Mouse (Mus musculus) cerebellum, adult 9-10 months (tissue): ENCODE results near the gene Kcne1l.

Experiments
- DNase-seq: peaks from one replicate; pipeline ENCODE4 v3.0.0; 2022

Gene Kcne1l

GRCm38 (mm10) chrX:142305869-142306581 lies at the start of gene Kcne1l:
Kcne1l (minus strand) TSS chrX:142306294.
- no peak for DNase-seq

GRCm38 (mm10) chrX:142336207-142336606 lies 30.1 kb upstream of the Kcne1l start:
- DNase-seq, result no peak

- no peak for DNase-seq
These were observed 29.4 kb upstream of the Kcne1l start for GRCm38 (mm10) chrX:142335502-142335901.

- no peak for DNase-seq
These were observed 19.7 kb upstream of the Kcne1l start for GRCm38 (mm10) chrX:142325760-142326159.

DNA sequence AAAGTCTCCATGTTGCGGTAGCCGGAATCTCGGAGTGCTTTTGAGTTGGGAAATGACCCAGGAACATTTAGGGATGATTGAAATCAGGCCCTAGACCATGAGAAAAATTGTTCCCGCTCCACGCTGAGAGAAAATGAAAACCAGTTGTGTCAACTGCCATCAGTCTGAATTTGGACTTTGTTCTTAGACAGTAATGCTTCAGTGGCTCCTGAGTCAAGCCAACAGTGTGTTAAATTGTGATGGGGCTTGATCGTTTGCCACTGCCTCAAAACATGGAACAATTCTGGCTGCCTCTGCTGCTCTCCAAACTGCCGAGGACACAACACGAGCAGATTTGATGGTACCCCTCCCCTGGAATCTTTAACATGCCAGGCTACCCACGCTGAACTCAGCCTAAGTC lies 10.0 kb upstream of the Kcne1l start:
- no peak for DNase-seq

DNA sequence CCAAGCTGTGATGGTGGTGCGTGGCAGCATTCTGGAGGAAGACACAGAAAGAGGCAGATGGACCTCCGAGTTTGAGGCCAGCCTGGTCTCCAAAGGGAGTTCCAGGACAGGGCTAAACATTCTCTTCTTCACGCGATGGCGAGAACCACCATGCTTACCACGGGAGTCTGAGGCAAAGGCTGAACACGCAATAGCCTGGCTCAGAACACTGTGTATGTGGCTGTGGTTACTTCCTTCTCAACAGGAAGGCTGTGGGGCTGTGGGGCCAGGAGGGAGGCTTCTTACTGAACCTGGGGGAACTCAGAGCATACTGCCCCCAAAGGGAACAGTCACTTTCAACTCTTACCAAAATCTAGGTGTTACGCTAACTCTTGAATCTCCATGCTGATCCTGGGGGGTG lies 9.2 kb upstream of the Kcne1l start:
- no peak for DNase-seq

- DNase-seq, result peak; percentile 90
These were observed 8.4 kb upstream of the Kcne1l start for GRCm38 (mm10) chrX:142314307-142315024.

DNA sequence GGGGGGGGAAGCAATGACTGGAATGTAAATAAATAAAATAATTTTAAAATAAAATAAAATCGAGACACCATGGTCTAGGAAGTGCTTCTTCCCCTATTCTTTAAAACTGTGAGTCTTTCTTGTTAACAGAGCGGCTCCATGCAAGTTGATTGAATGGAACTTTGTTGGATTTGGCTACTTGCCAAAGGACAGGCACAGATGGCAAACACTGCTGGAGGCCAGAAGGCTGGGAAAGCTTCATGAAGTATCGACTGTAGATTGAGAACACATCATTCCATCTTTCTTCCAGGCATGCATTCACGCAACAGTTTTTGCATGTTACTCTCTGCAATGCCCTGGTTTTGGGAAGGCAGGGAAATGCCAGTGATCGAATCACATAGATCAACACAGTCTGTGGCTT lies 4.3 kb upstream of the Kcne1l start:
- DNase-seq, result peak; percentile 64

GRCm38 (mm10) chrX:142305010-142305868 lies 855 bp downstream of the Kcne1l start:
- no peak for DNase-seq

- no peak for DNase-seq
These were observed 1.5 kb downstream of the Kcne1l start for GRCm38 (mm10) chrX:142304592-142304991.

DNA sequence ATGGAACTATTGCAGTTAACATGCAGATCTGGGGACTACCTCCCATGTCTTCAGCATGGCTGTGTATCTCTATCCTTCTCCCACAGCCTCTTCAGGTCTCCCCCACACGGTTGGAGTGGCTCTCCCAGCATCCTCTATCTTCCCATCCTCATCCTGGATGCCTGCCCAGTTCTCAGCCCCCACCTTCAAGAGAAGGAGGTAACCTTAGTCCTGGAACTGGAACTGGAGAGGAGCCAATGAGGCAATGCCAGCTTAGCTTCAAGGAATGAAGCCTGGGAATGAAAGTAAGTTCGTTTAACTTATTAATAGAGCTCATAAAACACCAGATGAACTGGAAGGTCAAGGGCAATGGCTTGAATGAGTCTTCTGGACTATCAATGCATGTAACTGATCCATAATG lies 2.6 kb downstream of the Kcne1l start:
- DNase-seq, result no peak

DNA sequence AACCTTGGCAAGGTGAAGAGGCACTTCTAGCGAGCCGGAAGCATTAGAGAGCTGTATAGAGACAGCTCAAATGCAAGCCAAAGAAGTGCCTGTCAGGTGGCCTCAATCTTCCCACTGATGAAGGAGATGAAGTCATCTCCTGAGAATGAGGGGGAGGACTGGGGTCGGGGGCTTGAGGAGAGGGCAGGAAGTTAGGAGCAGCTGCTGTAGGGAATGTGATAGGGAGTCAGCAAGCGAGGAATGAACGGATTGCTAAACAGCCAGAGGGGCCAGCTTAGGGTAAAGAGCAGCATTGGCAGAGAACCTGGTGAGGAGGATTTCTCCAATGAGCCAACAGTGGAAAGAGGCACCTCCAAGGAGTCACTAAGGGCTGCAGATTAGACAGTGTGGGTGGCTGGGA lies 20.2 kb downstream of the Kcne1l start:
- DNase-seq, result no peak

- no peak for DNase-seq
These were observed 29.5 kb downstream of the Kcne1l start for GRCm38 (mm10) chrX:142276573-142276972.

DNA sequence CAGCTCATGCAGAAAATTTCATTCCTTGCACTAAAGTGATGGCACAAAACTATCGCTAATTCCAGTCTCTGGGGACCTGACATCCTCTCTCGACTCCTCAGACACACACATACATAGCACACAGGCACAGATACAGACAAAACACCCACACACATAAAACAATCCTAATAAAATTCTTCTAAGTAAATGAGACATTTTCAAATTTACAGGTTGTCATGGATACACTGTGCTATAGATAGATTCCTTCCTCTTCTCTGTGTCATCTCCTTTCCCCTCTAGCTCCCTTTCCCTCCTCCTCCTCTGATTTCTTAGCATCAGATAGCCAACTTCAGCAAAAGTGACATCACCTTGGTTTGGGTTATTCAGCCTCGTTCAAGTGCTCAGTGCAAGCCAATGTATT lies 30.1 kb downstream of the Kcne1l start:
- DNase-seq, result no peak
